Mouse (Mus musculus) R1 (cell line): ENCODE data around the gene Anxa11.

Experiments used
- DNase-seq: peaks from one replicate; pipeline ENCODE4 v3.0.0-alpha.2; 2018; ENCODE audit warnings: low read depth, low spot score

Anxa11 gene

DNA sequence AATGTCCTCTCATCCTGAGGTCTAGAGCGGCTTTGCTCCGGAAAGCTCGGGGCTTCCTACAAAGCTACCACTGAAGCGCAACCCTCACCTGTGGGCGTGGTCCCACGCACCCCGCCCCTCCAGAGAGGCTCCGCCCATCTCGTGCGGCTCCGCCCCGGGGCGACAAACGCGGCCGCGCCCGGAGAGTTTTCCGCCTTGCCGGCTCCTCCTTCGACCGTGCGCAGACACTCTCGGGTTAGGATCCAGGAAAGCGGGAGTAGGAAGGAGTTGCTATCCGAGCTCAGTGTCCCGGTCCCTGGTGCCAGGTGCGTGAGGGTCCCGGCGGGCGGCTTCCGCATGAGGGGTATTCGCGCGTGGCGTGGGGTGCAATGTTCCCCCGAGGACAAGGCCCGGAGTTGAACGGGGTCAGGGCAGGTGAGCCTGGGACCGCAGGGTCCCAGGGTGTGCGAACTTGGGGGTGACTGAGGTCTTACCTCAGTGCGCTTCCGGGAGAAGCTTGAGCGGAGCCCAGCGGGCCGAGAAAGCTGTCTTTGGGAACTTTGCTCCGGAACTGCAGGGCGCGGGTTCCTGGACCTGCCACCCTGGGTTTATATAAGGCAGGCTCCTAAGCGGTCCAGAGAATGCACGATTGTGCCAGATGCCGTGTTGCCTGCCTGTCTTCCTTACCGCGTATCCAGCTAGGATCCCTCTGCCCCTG is at the start of gene Anxa11:
Anxa11 (plus strand) TSS at position 166 of the 697 bp plus-strand sequence.
- peak; percentile 94 for DNase-seq

DNA sequence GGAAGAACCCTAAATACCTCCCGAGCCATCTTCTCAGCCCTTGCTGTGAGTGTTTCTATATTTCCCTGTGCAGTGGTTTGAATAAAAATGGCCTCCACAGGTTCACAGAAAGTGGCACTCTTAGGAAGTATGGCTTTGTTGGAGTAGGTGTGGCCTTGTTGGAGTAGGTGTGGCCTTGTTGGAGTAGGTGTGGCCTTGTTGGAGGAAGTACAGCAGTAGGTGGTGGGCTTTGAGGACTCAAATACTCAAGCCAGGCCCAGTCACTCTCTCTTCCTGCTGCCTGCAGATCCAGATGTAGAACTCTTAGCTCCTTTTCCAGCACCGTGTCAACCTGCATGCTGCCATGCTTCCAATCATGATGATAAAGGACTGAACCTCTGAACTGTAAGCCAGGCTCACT is 47.6 kb upstream of the Anxa11 start:
- DNase-seq = peak; percentile 84

DNA sequence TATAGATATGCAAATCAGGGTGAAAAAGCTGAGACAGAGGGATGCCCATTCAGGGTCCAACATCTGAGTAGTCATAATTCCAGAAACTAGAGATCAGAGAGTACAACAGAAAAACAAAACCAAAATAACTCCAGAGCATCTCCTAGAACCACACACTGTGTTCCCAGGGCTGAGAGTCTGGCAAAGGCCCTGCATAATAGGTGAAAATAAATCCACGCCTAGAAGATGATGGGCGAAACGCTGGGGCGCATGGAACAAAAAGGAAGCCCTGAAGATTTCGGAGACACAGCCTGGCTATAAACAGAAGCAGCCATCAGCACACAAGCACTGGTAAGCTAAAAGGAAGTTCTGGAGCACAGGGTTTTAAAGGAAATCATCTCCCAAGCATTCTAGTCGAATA is 46.9 kb upstream of the Anxa11 start:
- no peak for DNase-seq

DNA sequence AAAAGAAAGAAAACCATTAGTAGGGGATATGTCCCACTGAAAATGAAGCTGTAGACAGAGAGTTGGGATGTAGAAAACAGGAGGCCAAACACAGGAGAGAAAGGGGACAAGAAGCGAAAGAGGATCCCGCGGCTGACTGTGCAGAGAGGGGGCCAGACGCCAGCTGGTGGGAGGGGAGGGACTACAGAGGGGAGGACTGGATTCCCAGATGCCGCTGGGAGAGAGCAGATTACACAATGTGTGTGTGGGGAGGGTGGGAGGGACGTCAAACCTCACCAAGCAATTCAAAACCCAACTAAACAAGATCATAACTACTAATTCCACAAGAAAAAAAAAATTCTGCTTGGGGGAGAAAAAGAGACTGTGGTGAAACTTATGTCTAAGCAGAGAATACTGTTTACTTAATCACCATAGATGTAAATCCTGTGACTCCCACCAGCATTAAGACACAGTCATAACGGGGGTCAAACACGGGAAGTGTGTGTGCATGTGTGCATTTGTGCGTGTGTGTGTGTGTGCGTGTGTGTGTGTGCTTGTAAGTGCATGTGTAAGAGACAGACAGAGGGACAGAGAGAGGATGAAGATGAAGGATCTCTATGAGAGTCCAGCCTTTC is 46.3 kb upstream of the Anxa11 start:
- no peak for DNase-seq

DNA sequence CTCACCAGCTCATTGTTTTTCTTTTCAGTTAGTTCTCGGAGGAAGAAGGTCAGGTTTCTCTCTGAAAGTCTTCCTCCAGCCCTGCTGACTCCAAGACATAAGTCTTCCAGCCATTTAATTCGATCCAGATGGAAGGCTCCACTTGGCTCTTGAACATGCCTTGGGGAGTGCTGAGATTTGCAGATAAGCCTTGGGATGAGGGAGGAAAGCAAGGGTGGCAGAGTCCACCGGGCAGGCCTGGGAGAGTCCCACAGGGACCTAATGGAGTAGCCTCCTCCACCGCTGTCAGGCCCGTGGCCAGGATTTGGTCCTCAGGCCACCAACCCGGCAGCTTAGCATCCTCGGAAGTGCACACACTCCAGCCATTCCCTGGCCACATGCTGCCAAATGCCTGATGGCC is 45.3 kb upstream of the Anxa11 start:
- no peak for DNase-seq

DNA sequence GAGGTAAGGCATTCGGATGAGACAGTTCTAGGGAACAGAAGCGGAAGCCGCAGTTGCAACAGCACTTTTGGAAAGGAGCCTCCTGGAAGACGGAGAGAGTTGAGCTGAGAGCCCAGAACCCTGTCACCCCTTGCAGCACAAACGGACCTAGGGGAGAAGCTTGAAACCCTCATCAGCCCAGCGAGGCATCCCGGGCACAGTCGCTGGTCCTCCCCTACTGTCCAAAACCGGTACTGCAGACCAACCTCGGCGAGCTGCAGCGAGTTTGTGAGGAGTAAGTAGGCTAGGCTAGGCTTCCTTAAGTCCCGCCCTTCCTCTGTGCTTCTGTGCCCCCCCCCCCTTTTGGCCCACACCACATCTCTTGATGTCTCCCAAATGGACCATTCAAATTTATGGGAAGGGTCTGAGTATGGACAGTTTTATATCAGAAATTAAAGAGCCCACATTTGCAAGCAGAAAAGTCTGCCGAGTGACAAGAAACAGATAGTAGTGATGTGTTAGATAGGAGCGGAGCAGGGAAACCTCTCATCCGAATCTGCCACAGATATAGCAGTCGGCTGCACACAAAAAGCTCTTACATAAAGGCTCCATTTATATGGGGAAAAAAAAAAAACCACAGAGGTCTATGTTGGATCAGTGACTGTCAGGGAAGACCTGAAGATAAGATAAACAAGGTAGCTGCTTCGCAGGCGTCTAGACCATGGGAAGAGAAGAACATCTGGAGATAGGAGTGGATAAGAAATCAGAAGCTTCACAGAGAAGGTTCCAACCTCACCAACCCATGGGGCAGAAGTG is 41.6 kb upstream of the Anxa11 start:
- DNase-seq = peak; percentile 76

DNA sequence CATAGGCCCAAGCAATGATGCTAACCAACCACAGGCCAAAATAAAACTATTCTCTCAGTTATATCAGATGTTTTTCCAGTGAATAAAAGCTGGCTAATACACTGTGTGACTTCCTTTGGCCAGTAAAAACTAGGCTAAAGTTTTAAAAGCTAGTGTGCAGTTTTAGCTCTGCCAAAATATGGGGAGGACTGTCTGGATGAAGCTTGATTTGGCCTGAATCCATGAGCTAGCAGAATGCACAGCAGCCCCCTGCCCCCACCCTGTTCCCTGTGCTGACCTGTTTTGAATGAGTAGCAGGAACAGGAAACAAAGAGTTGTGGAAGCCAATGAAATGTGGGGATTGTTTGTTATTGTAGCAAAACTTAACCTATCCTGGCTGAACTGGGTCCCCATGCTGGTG is 39.4 kb upstream of the Anxa11 start:
- no peak for DNase-seq

DNA sequence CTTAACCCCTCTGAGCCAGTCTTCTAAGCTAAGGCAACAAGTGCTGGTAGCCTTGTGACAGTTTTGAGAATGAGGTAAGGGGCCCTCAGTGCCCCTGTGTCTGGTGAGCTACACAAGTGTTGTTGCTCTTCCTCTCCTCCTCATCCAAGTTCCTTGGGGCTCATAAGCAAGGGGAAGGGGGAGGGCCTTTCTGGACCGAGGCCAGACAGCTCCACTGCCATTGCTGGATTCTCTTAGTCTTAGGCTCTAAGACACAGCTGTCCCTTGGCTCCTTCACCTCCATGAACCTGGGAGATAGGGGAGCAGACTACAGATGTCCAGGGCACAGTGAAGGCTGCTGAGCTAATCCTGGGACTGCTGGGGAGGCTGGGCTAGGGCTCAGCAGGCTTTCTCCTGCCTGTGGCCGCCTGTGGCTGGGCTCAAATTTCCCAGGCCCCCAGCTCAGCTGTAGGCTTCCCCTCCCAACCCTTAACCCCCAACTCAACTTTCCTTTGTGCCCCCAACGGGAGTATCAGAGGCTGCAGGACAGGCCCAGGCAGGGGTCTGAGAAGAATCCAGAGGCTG is 38.6 kb upstream of the Anxa11 start:
- no peak for DNase-seq

DNA sequence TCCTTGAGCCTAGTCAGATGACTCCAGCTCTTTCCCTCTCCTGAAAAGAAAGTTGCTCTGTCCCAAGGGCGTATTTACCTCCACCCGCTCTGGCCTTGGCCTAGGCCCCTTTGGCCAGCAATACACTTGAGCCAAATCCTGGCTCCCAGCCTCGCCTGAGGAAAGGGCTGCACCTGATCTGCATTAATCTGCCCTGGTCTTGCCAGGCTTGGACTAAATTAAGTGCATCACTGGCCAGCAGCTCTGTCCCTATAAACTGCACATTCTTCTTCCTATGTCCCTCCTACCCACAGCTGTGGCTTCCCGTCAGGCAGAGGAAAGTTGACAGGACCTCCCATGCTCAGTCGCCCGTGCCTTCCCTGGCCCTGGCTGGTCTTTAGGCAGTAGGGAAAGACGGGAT is 36.1 kb upstream of the Anxa11 start:
- no peak for DNase-seq

DNA sequence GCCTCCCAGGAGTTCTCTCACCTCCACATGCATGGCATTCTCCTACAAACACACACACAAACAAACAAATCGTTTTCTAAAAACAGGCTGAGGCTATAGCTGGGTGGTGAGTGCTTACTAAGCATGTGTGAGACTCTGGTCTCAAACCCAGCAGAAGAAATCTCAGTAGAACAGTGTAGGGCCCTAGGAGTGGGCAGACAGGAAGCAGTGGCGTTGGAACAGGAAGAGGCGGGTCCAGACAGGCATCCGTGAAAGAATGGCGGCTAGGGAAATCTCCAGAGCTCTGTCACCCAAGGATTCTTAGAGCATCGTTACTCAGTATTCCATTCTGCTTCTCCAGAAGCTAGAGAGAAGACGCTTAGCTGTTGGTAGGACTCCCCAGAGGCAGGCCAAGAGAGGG is 35.4 kb upstream of the Anxa11 start:
- peak; percentile 70 for DNase-seq

DNA sequence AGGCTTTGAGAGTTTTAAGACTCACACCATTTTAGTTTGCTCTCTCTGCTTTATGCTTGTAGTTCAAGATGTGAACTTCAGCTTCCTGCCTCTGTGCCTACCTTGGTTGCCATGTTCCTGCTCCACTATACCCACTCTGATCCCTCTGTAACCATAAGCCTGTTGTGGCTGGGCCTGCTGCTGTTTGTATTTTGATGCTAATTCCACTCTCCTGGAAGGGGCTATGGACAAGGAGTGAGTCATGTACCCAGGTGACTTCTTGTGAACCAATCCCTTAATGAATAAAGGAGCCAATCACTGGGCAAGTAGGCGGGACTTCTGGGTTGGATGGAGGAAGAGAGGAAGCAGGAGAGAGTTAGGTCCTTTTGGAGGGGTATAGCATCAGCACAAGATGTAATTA is 30.9 kb upstream of the Anxa11 start:
- peak; percentile 90 for DNase-seq

DNA sequence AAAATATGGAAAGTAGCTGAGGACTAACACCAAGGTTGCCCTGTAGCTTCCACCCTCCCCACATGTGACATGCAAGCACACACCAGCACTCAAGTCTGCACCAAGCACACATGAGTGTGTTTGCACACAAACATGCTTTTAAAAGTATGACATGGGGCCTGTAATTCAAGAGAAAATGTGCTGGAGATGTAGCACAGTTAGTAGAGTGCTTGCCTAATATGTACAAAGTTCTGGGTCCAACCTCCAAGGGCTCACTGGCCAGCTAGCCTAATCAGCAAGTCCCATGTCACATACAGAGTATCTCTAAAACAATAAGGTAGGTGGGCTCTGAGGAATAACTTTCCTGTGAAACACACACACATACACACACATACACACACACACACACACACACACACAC is 27.8 kb upstream of the Anxa11 start:
- no peak for DNase-seq

DNA sequence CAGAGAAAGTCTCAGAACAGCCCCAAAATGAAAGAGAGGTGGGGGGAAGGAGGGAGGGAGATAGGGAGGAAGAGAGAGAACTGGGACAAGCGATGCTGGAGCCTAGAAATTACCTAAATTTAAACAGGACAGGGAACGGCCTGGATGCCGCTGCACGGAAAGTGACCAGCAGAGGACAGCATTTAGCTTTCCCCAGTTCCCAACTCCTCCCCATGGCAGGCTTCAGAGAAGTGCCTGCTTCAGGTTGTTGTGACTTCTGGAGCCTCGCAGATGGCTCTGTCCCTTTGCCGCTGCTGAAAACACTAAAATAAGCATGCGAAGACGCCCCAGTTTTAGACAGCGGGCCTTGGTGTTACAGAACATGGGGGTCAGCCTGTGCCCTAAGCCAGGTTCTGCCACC is 25.5 kb upstream of the Anxa11 start:
- peak; percentile 77 for DNase-seq

DNA sequence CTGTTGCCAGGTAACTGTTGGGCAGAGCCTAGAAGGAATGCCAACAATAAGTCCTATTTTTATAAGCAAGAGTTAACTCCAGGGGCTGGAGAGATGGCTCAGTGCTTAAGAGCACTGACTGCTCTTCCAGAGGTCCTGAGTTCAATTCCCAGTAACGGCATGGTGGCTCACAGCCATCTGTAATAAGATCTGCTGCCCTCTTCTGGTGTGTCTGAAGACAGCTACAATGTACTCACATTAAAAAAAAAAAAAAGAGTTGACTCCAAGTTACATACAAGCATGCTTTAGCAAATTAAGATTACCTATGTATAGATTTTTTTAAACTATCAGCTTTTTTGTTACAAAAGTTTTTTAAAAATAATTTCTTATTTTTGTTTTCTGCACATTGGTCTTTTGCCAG is 19.4 kb upstream of the Anxa11 start:
- no peak for DNase-seq

DNA sequence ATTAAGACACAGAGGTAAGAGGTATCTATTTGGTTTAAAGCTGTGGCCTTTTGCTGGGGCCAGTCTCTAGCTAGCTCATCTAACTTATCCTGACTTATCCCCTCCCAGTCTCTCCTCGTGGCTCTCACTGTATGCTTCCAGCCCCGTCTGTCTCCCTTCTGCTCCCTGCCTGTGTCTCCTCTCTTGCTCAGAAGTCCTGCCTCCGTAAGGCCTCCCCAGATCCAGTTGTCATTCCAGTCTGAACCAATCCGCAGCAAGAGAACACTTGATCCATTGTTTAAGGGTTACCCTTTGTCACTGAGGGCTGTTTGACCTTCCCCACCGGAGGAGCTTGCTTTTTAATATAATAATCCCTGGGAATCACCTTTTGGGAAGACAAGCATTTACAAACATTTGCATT is 17.0 kb upstream of the Anxa11 start:
- DNase-seq = peak; percentile 64

DNA sequence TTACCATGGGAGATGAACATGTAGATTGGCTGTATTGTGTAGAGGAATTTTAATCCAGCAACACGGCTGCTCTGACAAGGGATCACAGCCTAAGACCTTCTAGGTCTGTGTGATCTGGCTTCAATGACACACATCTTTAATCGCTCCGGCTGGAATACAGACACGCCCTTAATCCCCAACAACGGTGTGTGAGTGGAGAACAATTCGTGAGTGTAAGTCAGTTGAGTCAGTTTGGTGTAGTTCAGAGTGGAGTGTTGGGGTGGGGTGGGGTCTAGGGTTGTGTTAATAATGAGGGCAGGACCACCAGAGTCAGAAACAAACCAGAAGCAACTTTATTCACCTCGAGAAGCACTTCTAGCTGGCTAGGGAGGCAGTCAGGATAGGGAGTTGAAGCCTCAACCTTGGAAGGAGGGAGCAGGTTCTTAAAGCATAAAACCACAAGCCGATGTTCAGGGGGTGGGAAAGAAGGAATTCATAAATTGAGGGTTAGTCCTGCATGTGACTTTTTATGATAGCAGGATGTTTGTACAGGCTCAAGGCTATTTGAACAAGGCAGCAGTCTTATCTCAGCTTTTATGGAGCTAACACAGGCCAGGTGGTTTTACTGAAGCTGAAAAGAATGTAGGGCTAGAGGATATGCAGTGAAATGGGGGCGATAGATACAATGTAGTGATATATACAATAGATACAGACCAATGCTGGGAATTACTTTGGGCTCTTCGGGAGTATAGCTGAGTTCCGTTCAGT is 15.9 kb upstream of the Anxa11 start:
- DNase-seq = peak; percentile 72

DNA sequence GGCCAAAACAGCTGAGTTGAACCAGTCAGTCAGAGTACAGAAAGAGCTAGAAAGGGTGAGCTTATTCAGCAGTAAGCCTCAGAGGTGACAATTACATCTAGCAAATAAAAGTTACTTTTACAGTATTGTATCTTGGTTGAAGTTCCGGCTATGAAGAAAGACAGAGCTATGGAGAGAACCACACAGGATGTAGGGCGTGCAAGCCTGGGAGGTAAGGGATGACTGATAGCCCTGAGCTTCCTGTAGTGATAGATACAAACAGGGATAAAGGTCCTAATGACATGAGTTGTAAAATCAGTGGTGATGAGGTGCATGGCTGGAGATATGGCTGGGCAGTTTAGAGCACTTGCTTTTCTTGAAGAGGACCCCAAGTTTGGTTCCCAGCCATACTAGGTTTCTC is 15.1 kb upstream of the Anxa11 start:
- DNase-seq = no peak

DNA sequence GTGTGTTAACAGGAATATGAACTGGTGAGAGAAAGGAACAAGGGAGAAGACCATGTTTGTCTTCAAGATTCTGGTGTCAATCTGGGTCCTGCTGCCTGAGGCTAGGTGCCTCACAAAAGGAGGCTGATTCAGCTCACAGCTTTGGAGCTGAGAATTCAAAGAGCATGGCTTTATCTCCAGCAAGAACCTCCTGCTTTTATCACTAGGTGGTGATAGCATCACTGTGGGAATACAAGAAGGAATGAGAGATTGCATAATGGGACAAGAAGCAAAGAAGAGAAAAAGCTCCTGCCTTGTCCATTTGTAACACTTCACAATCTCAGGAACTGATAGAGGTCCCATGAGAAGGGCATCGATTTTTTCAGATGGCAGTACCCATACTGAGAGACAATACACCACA is 10.6 kb upstream of the Anxa11 start:
- DNase-seq = no peak

DNA sequence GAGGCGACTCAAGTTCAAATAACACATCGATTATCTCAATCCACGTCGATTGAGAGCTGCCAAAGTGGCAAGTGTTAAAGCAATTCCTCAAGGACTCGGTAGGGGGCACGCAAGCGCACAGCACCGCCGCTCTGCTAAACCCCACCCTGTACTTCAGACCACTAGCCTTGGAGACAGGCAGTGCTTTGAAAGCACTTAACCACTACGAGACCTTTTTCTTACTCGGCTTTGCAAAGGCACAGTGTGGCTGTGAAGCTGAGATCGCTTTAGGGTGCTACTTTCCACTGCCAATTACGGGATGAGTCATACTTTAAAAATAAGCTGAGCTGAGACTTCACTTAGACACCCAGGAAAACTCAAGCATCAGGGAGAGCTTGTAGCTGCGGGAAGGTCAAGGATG is 9.7 kb upstream of the Anxa11 start:
- peak; percentile 84 for DNase-seq

DNA sequence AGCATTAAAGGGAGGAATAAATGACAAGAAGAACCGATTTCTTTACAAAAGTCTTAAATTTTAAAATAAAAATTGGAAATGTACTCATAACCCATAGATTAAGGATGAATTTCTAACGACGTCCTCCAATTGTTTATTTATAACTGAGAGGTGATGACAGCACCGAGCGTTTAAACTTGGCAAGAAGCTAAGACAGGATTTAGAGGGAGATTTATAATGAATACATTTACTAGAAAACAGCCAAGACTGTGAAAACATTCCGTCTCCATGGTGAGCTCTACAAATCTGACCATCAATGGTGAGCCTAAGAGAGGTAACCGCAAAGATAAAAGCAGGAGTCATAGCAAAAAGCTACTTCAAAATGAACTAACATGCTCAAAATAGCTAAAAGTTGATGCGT is 3.5 kb upstream of the Anxa11 start:
- no peak for DNase-seq

DNA sequence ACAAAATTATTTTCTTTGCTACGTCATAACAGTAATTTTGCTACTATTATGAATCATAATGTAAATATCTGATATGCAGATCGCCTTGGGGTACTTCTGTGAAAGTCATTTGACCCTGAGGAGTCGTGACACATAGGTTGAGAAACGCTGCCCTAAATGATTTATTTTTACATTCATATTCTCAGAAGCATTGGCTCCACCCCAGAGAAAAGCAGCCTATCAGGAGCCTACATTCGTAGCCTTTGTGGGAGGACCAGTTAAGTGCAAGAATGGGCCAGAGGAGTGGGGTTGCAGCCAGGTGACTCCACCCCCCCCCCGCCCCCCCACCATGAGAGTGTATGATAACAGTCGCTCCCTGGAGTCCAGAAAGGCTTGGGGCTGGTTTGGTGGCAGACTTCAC is 2.2 kb upstream of the Anxa11 start:
- DNase-seq = peak; percentile 75

DNA sequence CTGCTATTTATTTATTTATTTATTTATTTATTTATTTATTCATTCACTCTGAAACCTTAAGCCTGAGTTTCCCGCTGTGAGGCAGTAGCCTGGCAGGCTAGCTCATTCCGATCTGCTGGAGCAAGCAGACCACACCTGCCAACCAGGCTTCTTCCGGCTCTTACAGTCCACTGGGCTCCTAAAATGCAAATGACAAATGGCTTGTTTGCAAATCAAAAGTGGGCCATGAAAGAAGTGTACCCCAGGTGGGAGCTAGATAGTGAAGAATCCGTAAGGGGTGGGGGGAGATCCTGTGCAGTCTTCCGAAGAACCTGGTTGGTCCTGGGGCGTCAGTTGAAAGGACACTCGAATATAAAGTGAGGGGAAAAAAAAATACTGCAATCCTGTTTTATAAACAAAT is 995 bp upstream of the Anxa11 start:
- DNase-seq = peak; percentile 94
